Mouse (Mus musculus) kidney, postnatal 36 days (tissue): ENCODE results near the gene Tcl1b1.
"Not testable (repeated sequence)": the region's sequence is repeated elsewhere in the genome, so short reads cannot be mapped to it uniquely, and the experiment has no call there.

Experiments
- DNase-seq, 2 experiments: peaks; one replicate each; pipeline ENCODE4 v3.0.0; 2021 to 2022; ENCODE audit warnings: mixed read lengths in 2 of 2

Gene Tcl1b1

GRCm38 (mm10) chr12:105199684-105200497 lies 40.4 kb downstream of the Tcl1b1 start:
- not testable (repeated sequence) for DNase-seq

GRCm38 (mm10) chr12:105201657-105202056 lies 42.2 kb downstream of the Tcl1b1 start, which contains the start of gene Tcl1b4:
TSS of gene Tcl1b4 (plus strand) at chr12:105201957.
- DNase-seq: not testable (repeated sequence)

GRCm38 (mm10) chr12:105207071-105207470 lies 47.6 kb downstream of the Tcl1b1 start:
- no peak for DNase-seq

GRCm38 (mm10) chr12:105208441-105208840 lies 49.0 kb downstream of the Tcl1b1 start:
- no peak for DNase-seq

- no peak for DNase-seq
These were observed 49.7 kb downstream of the Tcl1b1 start for GRCm38 (mm10) chr12:105209231-105209630.
